Mouse (Mus musculus) midbrain, postnatal 0 days (tissue): ENCODE measurements at regions not wholly inside any gene's neighbourhood (a gene's known extent, or its start where the extent isn't known, plus 50 kb on each side); places are given as distances from the start of the nearest gene placed in this dataset.

ENCODE experiments used
- ATAC-seq: fragments of 200-750 bp; cut with Nextera tagmentation; 2 replicates; pipeline ENCODE4 v1.8.0; 2017; ENCODE audit warnings: moderate number of reproducible peaks, mild to moderate bottlenecking, moderate TSS enrichment, moderate library complexity; ENCODE audit not compliant: low FRiP score
- DNase-seq: peaks from one replicate; pipeline ENCODE4 v3.0.0-alpha.2; 2015; ENCODE audit warnings: low spot score
- H3K27ac ChIP-seq: fragments of 300-500 bp; sonication (generic); 2 replicates; pipeline ENCODE4 v1.5.1; 2014; ENCODE audit warnings: low read depth, mild to moderate bottlenecking, low read length, mixed read lengths
- H3K27me3 ChIP-seq: fragments of 300-500 bp; sonication (generic); 2 replicates; pipeline ENCODE4 v1.6.1; 2014; ENCODE audit warnings: low read length, control low read depth, mixed read lengths; ENCODE audit not compliant: insufficient read depth
- H3K36me3 ChIP-seq: fragments of 300-500 bp; sonication (generic); 2 replicates; pipeline ENCODE4 v1.6.1; 2014; ENCODE audit warnings: low read length, control low read depth, mixed read lengths; ENCODE audit not compliant: insufficient read depth
- H3K4me1 ChIP-seq: fragments of 300-500 bp; sonication (generic); 2 replicates; pipeline ENCODE4 v1.6.1; 2014; ENCODE audit warnings: mild to moderate bottlenecking, control low read depth, antibody characterized with exemption, low read length, mixed read lengths; ENCODE audit not compliant: insufficient read depth
- H3K4me2 ChIP-seq: fragments of 300-500 bp; sonication (generic); 2 replicates; pipeline ENCODE4 v1.6.1; 2014; ENCODE audit warnings: low read depth, mild to moderate bottlenecking, low read length, mixed read lengths; ENCODE audit not compliant: poor library complexity, severe bottlenecking
- H3K4me3 ChIP-seq: fragments of 300-500 bp; sonication (generic); 2 replicates; pipeline ENCODE4 v1.5.1; 2014; ENCODE audit warnings: low read depth, mild to moderate bottlenecking, low read length, moderate library complexity
- H3K9ac ChIP-seq: fragments of 300-500 bp; sonication (generic); replicated peaks from 2 replicates; pipeline ENCODE4 v1.6.1; 2014; ENCODE audit warnings: mild to moderate bottlenecking, low read length, moderate library complexity, mixed read lengths; ENCODE audit not compliant: poor library complexity, severe bottlenecking
- H3K9me3 ChIP-seq: fragments of 300-500 bp; sonication (generic); 2 replicates; pipeline ENCODE4 v1.6.1; 2016; ENCODE audit warnings: low read length, control low read depth
- CTCF ChIP-seq: IDR thresholded peaks from 2 replicates; pipeline ENCODE4 v1.5.1; 2016; ENCODE audit warnings: antibody characterized with exemption, mild to moderate bottlenecking
- WGBS: fragments of 180-500 bp; shearing (Covaris S2); extraction: QIAGEN DNeasy Blood & Tissue Kit; methylation state at CpG from one replicate; pipeline ENCODE4 v1.1.7; 2014; 5-methylcytosine and 5-hydroxymethylcytosine counted together

DNA sequence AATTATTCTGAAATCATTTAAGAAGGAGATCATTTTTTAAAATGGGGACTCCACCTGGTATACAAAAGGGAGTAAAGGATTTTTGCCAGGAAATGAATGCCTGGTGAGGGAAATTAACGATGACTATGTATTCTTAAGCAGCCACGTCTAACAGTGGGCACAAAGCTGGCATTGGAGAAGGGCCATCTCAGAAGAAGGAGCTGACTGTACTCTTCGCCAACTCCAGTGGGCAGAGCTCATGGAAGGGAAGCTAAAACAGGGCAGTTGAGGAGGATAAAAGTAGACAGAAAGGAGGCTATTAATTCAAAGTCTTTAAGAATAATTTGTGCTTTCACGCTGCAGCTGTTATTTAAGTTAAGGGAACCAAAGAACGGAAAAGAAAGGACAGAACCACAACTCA is 294.2 kb downstream of the H2al1n start:
- no peak for ATAC-seq
- no peak overlapping the region for H3K27ac ChIP-seq

More for the DNA sequence above, 294.2 kb downstream of the H2al1n start:
- 64% methylated on average over 5 of the region's 5 CpGs for WGBS
- H3K4me1 ChIP-seq: no peaks in the 10 kb centered on the region
- TF ChIP-seq CTCF: no peak
- peak; percentile 27 for DNase-seq
- no peak overlapping the region for H3K4me3 ChIP-seq
- no peak overlapping the region for H3K4me2 ChIP-seq
- no peaks in the 10 kb centered on the region for H3K27me3 ChIP-seq
- H3K9me3 ChIP-seq: no peaks in the 10 kb centered on the region
- no peak overlapping the region for H3K9ac ChIP-seq
- no peaks in the 10 kb centered on the region for H3K36me3 ChIP-seq
